Mouse (Mus musculus) midbrain, embryonic 11.5 days (tissue): Measurements from ENCODE around the gene Utp3. TPM values are rescaled to one million over a fixed set of nuclear protein-coding genes. Genes with fewer than 3 reads are reported as not detected.
A peak's percentile ranks its signal among the peaks of the same experiment; 100 is the strongest.
"Not testable (repeated sequence)": the region's sequence is repeated elsewhere in the genome, so short reads cannot be mapped to it uniquely, and the experiment has no call there.

Experiments used
- ATAC-seq: fragments of 200-750 bp; cut with Nextera tagmentation; 2 replicates; pipeline ENCODE4 v1.8.0; 2017; ENCODE audit warnings: moderate TSS enrichment, moderate library complexity; ENCODE audit not compliant: low FRiP score
- DNase-seq: peaks from one replicate; pipeline ENCODE4 v3.0.0; 2015; ENCODE audit warnings: low spot score; ENCODE audit errors: missing footprints
- H3K27ac ChIP-seq: fragments of 300-500 bp; sonication (generic); 2 replicates; pipeline ENCODE4 v1.5.1; 2014; ENCODE audit warnings: low read depth, low read length
- H3K27me3 ChIP-seq: fragments of 300-500 bp; sonication (generic); 2 replicates; pipeline ENCODE4 v1.6.1; 2014; ENCODE audit warnings: mild to moderate bottlenecking, low read length, moderate library complexity, mixed read lengths; ENCODE audit not compliant: control insufficient read depth, insufficient read depth
- H3K36me3 ChIP-seq: fragments of 300-500 bp; sonication (generic); 2 replicates; pipeline ENCODE4 v1.6.1; 2014; ENCODE audit warnings: mild to moderate bottlenecking, low read length, moderate library complexity, mixed read lengths; ENCODE audit not compliant: control insufficient read depth, insufficient read depth
- H3K4me1 ChIP-seq: fragments of 300-500 bp; sonication (generic); 2 replicates; pipeline ENCODE4 v1.6.1; 2014; ENCODE audit warnings: low read length; ENCODE audit not compliant: control insufficient read depth, insufficient read depth
- H3K4me2 ChIP-seq: fragments of 300-500 bp; sonication (generic); 2 replicates; pipeline ENCODE4 v1.6.1; 2014; ENCODE audit warnings: mild to moderate bottlenecking, moderate library complexity
- H3K4me3 ChIP-seq: fragments of 300-500 bp; sonication (generic); 2 replicates; pipeline ENCODE4 v1.5.1; 2014; ENCODE audit warnings: low read depth, low read length
- H3K9ac ChIP-seq: fragments of 300-500 bp; sonication (generic); 2 replicates; pipeline ENCODE4 v1.6.1; 2014; ENCODE audit warnings: low read length
- H3K9me3 ChIP-seq: fragments of 300-500 bp; sonication (generic); 2 replicates; pipeline ENCODE4 v1.6.1; 2016; ENCODE audit warnings: low read length; ENCODE audit not compliant: control insufficient read depth
- WGBS: fragments of 180-500 bp; shearing (Covaris S2); extraction: QIAGEN DNeasy Blood & Tissue Kit; methylation state at CpG from one replicate; pipeline ENCODE4 v1.1.7; 2014; 5-methylcytosine and 5-hydroxymethylcytosine counted together
- polyA plus RNA-seq: library from polyadenylated mRNA; unstranded; fragments of >200 nt; fragmentation: Nextera tagmentation; extraction: Ambion mirVana; gene quantifications from 2 replicates; pipeline ENCODE4 v1.2.1, GENCODE M21; 2014

Utp3 gene
- polyA plus RNA-seq, 1 experiment from 2014 or later, result 68.4 TPM

DNA sequence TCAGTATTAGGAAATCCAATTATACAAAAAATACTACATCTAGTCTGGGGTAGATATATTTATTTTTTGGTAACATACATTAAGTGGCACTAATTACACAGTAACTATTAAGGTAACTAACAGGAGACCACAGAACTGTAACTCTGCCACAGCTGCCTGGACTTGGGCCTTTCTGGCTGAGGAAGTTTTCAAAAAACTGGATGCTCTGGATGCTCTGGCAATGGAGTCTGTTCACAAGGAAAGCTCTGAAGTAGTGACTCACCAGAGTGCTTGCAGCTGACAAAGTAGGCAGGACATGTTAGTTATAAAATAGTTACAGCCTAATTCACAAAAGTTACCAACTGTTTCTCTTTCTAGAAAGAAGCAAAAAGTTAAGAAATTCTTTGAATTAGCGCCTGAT, 9.9 kb upstream of the Utp3 start:
- H3K9ac ChIP-seq, H3K4me2 ChIP-seq, H3K27me3 ChIP-seq, ATAC-seq, H3K4me1 ChIP-seq, H3K9me3 ChIP-seq, H3K27ac ChIP-seq, H3K36me3 ChIP-seq, DNase-seq, H3K4me3 ChIP-seq: not testable (repeated sequence)
- 87% methylated on average over 1 of the region's 1 CpGs for WGBS

DNA sequence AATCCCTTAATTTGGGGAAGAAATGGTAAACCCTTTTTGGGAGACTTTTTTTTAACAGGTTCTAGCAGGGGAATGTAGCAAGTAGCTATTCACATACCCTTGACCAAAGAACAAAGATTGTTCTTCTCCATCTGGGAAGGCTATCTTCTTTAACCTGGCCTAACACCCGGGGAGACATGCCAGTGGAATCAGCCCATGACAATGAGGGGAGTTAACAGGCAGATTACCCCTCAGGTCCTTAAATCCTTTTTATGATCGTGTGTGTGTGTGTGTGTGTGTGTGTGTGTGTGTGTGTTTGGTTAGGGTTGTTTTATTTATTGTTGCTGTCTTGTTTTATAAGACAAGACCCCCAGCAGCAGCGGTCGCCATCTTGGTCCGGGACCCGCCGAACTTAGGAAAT, 8.7 kb upstream of the Utp3 start:
- no peaks in the 10 kb centered on the region for H3K9me3 ChIP-seq
- no peak overlapping the region for H3K9ac ChIP-seq
- H3K4me1 ChIP-seq, result no peaks in the 10 kb centered on the region
- H3K36me3 ChIP-seq, result no peaks in the 10 kb centered on the region
- DNase-seq, result no peak
- H3K27ac ChIP-seq, result no peak overlapping the region
- no peak for ATAC-seq
- no peak overlapping the region for H3K4me3 ChIP-seq
- no peak overlapping the region for H3K4me2 ChIP-seq
- no peaks in the 10 kb centered on the region for H3K27me3 ChIP-seq
- 88% methylated on average over 7 of the region's 7 CpGs for WGBS

DNA sequence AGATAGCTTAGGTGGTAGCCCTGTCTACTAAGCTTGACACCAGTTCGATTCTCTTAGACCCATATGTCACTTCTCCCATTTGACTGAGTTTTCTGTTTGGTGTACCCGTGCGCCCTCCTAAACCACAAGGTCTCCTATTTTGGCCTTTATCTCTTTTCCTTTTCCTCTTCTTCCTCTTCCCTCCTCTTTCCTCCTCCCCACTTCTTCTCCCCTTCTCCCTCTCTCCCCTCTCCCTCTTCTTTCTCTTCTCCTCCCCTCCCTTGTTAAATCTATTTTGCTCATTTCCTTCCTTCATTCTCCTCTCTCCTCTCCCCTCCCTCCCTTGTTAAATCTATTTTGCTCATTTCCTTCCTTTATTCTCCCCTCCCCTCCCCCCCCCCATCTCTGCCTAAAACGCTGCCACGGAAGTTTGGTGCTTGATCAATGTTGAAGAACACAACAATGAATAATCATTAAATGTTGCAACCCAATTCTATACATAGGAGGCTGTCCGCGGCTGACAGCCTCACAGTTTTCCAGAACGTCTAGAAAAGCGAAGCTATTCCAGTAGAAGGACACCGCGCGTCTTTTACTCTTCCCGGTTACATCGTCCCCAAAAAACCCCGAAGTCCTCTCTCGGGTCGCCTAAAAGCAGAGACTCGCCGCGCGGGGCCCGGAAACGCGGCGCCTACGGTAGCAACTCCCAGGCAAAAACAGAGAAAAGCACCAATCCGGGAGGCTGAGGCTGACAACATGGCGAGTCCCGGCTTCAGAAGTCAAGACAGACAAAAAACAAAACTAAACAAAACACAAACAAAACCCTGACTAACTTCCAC, 784 bp upstream of the Utp3 start:
- Histone ChIP-seq H3K27ac (peak overlapping the region; percentile 74; the same call in 1 of the 2 replicates), H3K4me2 (peak overlapping the region; percentile 62), H3K36me3 (no peaks in the 10 kb centered on the region), H3K9ac (peak overlapping the region; percentile 82), H3K27me3 (no peaks in the 10 kb centered on the region), H3K9me3 (no peaks in the 10 kb centered on the region), H3K4me3 (peak overlapping the region; percentile 82), H3K4me1 (peaks cover 9% of the 10 kb centered on the region)
- WGBS, result 8% methylated on average over 29 of the region's 29 CpGs
- ATAC-seq, result peak; percentile 79
- DNase-seq, result peak; percentile 90

DNA sequence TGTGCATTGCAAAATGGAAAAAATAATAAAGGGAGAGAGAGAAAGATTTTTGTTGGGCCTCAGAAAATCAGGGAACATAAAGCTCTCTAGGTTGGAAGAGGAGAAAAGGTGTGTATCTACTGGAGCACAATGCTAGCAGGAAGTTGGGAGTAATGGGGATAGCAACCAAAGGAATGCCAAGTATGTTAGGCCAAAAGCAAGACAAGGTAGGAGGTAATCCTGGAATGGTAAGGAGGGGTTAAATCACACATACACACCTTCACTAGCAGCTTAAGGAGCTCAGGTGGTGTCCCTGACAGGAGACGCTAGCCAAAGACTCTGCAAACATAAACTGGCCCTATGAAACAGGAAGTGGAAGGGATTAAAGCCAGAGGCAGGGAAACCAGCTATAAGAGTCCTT, 4.7 kb downstream of the Utp3 start:
- Histone ChIP-seq H3K4me1 (peaks cover 9% of the 10 kb centered on the region), H3K36me3 (no peaks in the 10 kb centered on the region), H3K9me3 (no peaks in the 10 kb centered on the region), H3K4me3 (no peak overlapping the region), H3K4me2 (no peak overlapping the region), H3K9ac (no peak overlapping the region), H3K27me3 (no peaks in the 10 kb centered on the region), H3K27ac (no peak overlapping the region)
- no peak for DNase-seq
- no peak for ATAC-seq
- 56% methylated on average over 1 of the region's 1 CpGs for WGBS

DNA sequence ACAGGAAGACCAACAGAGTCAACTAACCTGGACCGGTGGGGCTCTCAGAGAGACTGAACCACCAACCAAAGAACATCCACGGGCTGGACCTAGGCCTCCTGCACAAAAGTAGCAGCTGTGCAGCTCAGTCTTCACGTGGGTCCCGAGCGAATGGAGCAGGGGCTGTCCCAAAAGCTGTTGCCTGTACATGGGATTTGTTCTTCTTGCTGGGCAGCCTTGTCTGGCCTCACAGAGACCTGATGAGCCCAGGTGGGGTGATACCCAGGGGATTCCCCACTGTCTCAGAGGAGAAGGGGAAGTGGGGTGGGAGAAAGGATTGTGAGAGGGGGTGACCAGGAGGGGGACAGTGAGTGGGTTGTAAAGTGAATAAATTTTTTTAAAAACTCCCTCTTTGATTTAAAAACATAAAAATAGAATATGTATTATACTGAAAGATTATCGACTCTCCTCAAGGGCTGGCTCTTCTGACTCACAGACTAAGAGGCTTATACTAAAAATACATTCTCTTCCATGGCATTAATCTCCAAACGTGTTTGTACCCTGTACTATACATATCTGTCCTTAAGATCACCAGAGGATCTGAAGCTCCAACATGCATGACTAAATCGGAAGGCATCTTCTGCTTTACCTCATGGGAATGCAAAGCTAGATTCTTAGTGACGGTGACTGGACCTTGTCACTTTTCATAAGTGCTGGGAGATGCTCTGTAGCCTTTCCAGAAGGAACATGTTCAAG, 7.0 kb downstream of the Utp3 start:
- H3K27ac ChIP-seq, result no peak overlapping the region
- no peaks in the 10 kb centered on the region for H3K9me3 ChIP-seq
- no peaks in the 10 kb centered on the region for H3K27me3 ChIP-seq
- WGBS, result 82% methylated on average over 9 of the region's 9 CpGs
- H3K36me3 ChIP-seq, result no peaks in the 10 kb centered on the region
- no peak overlapping the region for H3K4me2 ChIP-seq
- DNase-seq, result no peak
- ATAC-seq, result no peak
- H3K4me3 ChIP-seq, result no peak overlapping the region
- H3K9ac ChIP-seq, result no peak overlapping the region
- H3K4me1 ChIP-seq, result peaks cover 3% of the 10 kb centered on the region; the same call in 1 of the 2 replicates

DNA sequence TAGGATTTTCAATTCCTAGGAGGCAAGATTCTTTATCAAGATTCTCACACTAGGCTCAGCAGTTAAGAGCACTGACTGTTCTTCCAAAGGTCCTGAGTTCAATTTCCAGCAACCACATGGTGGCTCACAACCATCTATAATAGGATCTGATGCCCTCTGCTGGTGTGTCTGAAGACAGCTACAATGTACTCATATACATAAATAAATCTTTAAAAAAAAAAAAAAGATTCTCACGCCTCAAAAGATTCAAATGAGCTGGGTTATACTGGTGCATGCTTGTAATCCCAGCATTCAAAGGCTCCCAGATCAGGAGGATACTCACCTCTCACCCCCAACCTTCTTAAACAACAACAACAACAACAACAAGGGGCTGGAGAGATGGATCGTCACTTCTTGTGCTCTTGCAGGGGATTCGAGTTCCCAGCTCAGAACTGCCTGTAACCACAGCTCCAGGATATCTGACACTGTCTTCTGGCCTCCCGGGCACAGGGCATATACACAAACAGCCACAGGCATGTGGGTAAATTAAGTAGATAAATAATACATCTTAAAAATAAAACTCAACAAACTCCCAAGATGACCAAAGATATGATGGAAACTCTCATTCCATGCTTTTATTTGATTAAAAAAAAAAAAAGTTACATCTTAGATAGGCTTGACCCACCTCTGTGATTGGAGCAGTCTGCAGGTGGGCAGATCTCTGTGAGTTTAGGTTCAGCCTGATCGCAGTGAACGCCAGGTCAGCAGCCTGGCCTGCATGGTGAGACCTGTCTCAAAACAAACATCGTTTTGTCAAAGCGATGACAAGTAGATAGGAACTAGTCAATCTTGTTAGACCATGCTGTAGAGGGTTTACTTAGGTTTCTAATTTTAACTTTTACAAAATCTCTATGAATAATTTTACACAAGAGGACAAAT, 8.9 kb downstream of the Utp3 start:
- ATAC-seq (no peak), DNase-seq (no peak)
- no peaks in the 10 kb centered on the region for H3K9me3 ChIP-seq
- no peak overlapping the region for H3K27ac ChIP-seq
- no peaks in the 10 kb centered on the region for H3K27me3 ChIP-seq
- H3K36me3 ChIP-seq, result no peaks in the 10 kb centered on the region
- no peak overlapping the region for H3K9ac ChIP-seq
- 82% methylated on average over 8 of the region's 8 CpGs for WGBS
- H3K4me3 ChIP-seq, result no peak overlapping the region
- H3K4me1 ChIP-seq, result peaks cover 7% of the 10 kb centered on the region; the same call in 1 of the 2 replicates
- H3K4me2 ChIP-seq, result no peak overlapping the region

DNA sequence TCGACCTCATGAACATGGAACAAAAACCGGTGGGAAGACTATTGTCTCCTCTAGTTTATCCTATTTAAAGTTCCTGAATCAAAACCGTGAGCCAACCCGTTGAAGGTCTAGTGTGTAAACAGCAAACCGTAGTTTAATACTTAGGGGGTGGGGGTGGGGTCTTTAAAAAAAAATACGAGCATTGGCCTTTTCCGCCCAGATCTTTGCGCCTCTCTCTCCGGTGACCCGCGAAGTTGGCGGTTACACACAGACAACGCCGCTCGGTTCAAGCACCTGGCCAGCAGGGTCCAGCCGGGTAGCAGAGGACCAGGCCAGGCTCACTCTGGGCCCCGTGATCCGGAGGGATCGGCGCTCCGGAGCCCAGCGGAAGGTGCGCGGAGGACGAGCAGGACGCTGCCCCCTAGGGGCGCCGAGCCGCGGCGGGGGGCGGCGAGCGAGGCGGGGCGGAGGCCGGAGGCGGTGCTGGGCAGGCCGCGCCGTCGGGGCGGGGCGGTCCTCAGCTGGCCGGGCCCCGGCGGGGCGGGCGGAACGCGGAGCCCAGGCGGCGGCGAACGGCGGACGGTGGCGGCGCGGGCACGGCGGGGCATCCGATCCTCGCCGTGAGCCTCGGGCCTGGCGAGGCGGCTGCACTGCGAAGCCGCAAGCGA, 10.4 kb downstream of the Utp3 start, which contains the start of gene Rufy3:
Rufy3 (plus strand) TSS at position 540 of the 647 bp plus-strand sequence.
- peak; percentile 93 for ATAC-seq
- peak within 1 kb of the TSS; percentile 75 for H3K27ac ChIP-seq
- H3K4me1 ChIP-seq, result peaks cover 7% of the 10 kb centered on the region; the same call in 1 of the 2 replicates

More for the DNA sequence above, 10.4 kb downstream of the Utp3 start, which contains the start of gene Rufy3:
- Histone ChIP-seq H3K36me3 (no peaks in the 10 kb centered on the region), H3K4me2 (peak within 1 kb of the TSS; percentile 54), H3K27me3 (no peaks in the 10 kb centered on the region), H3K9ac (peak within 1 kb of the TSS; percentile 89), H3K9me3 (no peaks in the 10 kb centered on the region), H3K4me3 (peak within 1 kb of the TSS; percentile 92)
- DNase-seq, result peak; percentile 95
- WGBS, result under 1% methylated on average over 36 of the region's 71 CpGs
